ENCODE assay signal across 26 mouse cellular contexts in the genomic region with DNA sequence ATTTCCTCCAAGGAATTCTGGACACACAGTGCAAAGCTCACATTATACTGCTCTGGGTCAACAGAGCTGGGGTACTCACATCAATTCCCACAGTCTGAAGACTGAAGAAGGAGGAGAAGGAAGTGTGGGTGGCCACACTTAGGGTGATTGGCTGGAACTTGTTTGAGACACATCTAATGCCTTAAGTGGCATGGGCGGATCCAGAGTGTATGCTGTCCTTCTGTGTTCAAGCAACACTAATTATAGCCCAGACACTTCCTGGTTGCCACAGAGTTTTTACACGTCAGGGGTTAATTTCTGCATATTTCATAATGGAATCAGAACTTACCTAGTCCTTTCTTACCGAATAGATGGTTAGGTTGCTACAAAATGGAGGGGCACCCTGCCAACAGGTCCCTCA.
"Had no signal": no experiment of that assay in that cellular context is flagged by ENCODE, and none has a peak within 500 bp of the region (broad histone marks: within the 10 kb centered on the region; RNA-seq: fewer than 3 reads in every experiment).

No protein-coding gene starts in this region.

- H3K27ac ChIP-seq: gastrocnemius, adult 2 months; heart, embryonic 10.5 days; hindbrain, embryonic 10.5 days; hindbrain, embryonic 13.5 days; hindbrain, embryonic 15.5 days; hindbrain, postnatal 0 days; kidney, embryonic 15.5 days; kidney, postnatal 0 days; layer of hippocampus, adult 2 months; limb, embryonic 13.5 days; limb, embryonic 15.5 days; liver, embryonic 12.5 days had no signal

- H3K27me3 ChIP-seq: heart, embryonic 12.5 days; hindbrain, embryonic 13.5 days; hindbrain, embryonic 15.5 days; limb, embryonic 15.5 days; liver, embryonic 12.5 days had no signal

- H3K9ac ChIP-seq: heart, embryonic 12.5 days; hindbrain, embryonic 13.5 days; hindbrain, embryonic 15.5 days; kidney, embryonic 15.5 days; limb, embryonic 13.5 days; limb, embryonic 15.5 days; liver, embryonic 12.5 days had no signal

- H3K4me2 ChIP-seq: heart, embryonic 12.5 days; hindbrain, embryonic 13.5 days; hindbrain, embryonic 15.5 days; kidney, embryonic 15.5 days; limb, embryonic 13.5 days; limb, embryonic 15.5 days; liver, embryonic 12.5 days had no signal

- H3K4me3 ChIP-seq: gastrocnemius, adult 2 months; heart, embryonic 10.5 days; heart, embryonic 12.5 days; hindbrain, embryonic 10.5 days; hindbrain, embryonic 13.5 days; hindbrain, embryonic 15.5 days; kidney, embryonic 15.5 days; layer of hippocampus, adult 2 months; limb, embryonic 13.5 days; limb, embryonic 15.5 days; liver, embryonic 12.5 days had no signal

- H3K4me1 ChIP-seq: hindbrain, embryonic 10.5 days; hindbrain, embryonic 13.5 days; hindbrain, embryonic 15.5 days; liver, embryonic 12.5 days had no signal

- ATAC-seq: hindbrain, postnatal 0 days; liver, embryonic 12.5 days had no signal

- DNase-seq: gastrocnemius, adult 2 months; gastrocnemius, postnatal 10 days; gastrocnemius, postnatal 25 days; heart, adult 18-20 months; heart, postnatal 10 days; heart, postnatal 4 days; kidney, adult 11 months; kidney, adult 2 months; kidney, adult 9 months; kidney, postnatal 14 days; kidney, postnatal 4 days; layer of hippocampus, adult 9-11 months; layer of hippocampus, postnatal 36 days; left cerebral cortex, postnatal 4 days had no signal

- H3K36me3 ChIP-seq: heart, embryonic 10.5 days; heart, embryonic 12.5 days; hindbrain, embryonic 10.5 days; hindbrain, embryonic 13.5 days; hindbrain, embryonic 15.5 days; kidney, embryonic 15.5 days; limb, embryonic 13.5 days; limb, embryonic 15.5 days; liver, embryonic 12.5 days had no signal

- H3K9me3 ChIP-seq: heart, embryonic 10.5 days; hindbrain, embryonic 10.5 days; hindbrain, embryonic 13.5 days; hindbrain, embryonic 15.5 days; kidney, embryonic 15.5 days; limb, embryonic 13.5 days; limb, embryonic 15.5 days; liver, embryonic 12.5 days had no signal
